Mouse (Mus musculus): ENCODE measurements around the gene Ccr1. TPM values are rescaled to one million over a fixed set of nuclear protein-coding genes. Genes with fewer than 3 reads are reported as not detected.

Ccr1 gene
- 0.50 TPM for polyA plus RNA-seq (2017; shearing (Covaris generic))

GRCm38 (mm10) chr9:123968290-123968912, at the start of gene Ccr1:
Gene Ccr1, minus strand, starts transcription at chr9:123968692.

GRCm38 (mm10) chr9:123978308-123978707, 9.8 kb upstream of the Ccr1 start, which contains the start of gene Ccr1l1:
Gene Ccr1l1, minus strand, starts transcription at chr9:123978408.

Other genes starting within 250 kb of the Ccr1 start
- 21.6 TPM for gene Cxcr6, start 162.2 kb downstream of the Ccr1 start, polyA plus RNA-seq (2017; shearing (Covaris generic))
- gene Fyco1, start 116.8 kb downstream of the Ccr1 start, polyA plus RNA-seq (2017; shearing (Covaris generic)) = 61.5 TPM
- gene Xcr1, start 106.7 kb downstream of the Ccr1 start, polyA plus RNA-seq (2017; shearing (Covaris generic)) = 0.49 TPM
- not detected for gene Ccr1l1, start 9.7 kb upstream of the Ccr1 start, polyA plus RNA-seq (2017; shearing (Covaris generic))
- gene Ccr3, start 53.3 kb upstream of the Ccr1 start, polyA plus RNA-seq (2017; shearing (Covaris generic)) = 4.6 TPM
- 32.0 TPM for gene Ccr2, start 133.3 kb upstream of the Ccr1 start, polyA plus RNA-seq (2017; shearing (Covaris generic))
- 13.5 TPM for gene Ccr5, start 152.9 kb upstream of the Ccr1 start, polyA plus RNA-seq (2017; shearing (Covaris generic))

Measured in inflammation-experienced regulatory T-cells, adult 16 weeks (primary cell).